Mouse (Mus musculus): Measurements from ENCODE around the gene Szrd1. TPM values are rescaled to one million over a fixed set of nuclear protein-coding genes. Genes with fewer than 3 reads are reported as not detected.

Szrd1 gene
- polyA plus RNA-seq, 1 experiment from 2014 or later: 35.7 TPM

GRCm38 (mm10) chr4:141175783-141176182, 36.2 kb upstream of the Szrd1 start:
- no peak for DNase-seq (ENCODE audit: low spot score)
- Histone ChIP-seq H3K9ac (ENCODE audit: low read depth, low read length) (no peak overlapping the region), H3K36me3 (ENCODE audit: control insufficient read depth, insufficient read depth, low read length) (no peaks in the 10 kb centered on the region; the same call in 1 of the 2 replicates), H3K4me2 (replicated peaks; ENCODE audit: low read depth, low read length) (no peak overlapping the region), H3K27ac (ENCODE audit: low read depth, low read length) (no peak overlapping the region), H3K9me3 (ENCODE audit: control insufficient read depth, low read length) (no peaks in the 10 kb centered on the region), H3K4me3 (ENCODE audit: low read depth, low read length) (no peak overlapping the region), H3K27me3 (ENCODE audit: control insufficient read depth, insufficient read depth, low read length) (no peaks in the 10 kb centered on the region), H3K4me1 (replicated peaks; ENCODE audit: control insufficient read depth, insufficient read depth, low read length) (no peaks in the 10 kb centered on the region)
- 92% methylated on average over 5 of the region's 5 CpGs for WGBS
- ATAC-seq (ENCODE audit: low FRiP score): no peak

- H3K4me2 ChIP-seq (replicated peaks; ENCODE audit: low read depth, low read length): no peak overlapping the region
- H3K4me1 ChIP-seq (replicated peaks; ENCODE audit: control insufficient read depth, insufficient read depth, low read length): no peaks in the 10 kb centered on the region
- H3K9ac ChIP-seq (ENCODE audit: low read depth, low read length): no peak overlapping the region
- no peak overlapping the region for H3K4me3 ChIP-seq (ENCODE audit: low read depth, low read length)
- no peak overlapping the region for H3K27ac ChIP-seq (ENCODE audit: low read depth, low read length)
- no peaks in the 10 kb centered on the region for H3K27me3 ChIP-seq (ENCODE audit: control insufficient read depth, insufficient read depth, low read length)
- no peaks in the 10 kb centered on the region for H3K9me3 ChIP-seq (ENCODE audit: control insufficient read depth, low read length)
- H3K36me3 ChIP-seq (ENCODE audit: control insufficient read depth, insufficient read depth, low read length): no peaks in the 10 kb centered on the region
- DNase-seq (ENCODE audit: low spot score) (no peak), ATAC-seq (ENCODE audit: low FRiP score) (no peak)
- 90% methylated on average over 8 of the region's 8 CpGs for WGBS
These were observed 32.5 kb upstream of the Szrd1 start for GRCm38 (mm10) chr4:141172121-141172520.

DNA sequence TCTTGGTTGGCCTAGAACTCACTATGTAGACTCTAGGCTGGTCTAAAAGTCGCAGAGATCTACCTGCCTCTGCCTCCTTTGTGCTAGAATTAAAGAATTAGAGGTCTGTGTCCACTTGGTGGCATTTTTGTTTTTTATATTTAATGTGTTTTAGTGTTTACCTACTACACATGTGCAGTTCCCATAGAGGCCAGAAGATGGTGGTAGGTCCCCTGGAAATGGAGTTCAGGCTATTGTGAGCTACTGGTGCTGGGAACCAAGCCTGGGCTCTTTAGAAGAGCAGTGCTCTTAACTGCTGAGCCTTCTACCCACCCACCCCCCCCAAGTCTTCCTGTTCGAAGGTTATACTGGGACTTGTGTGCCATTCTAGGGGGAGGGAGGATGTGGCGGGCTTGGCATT, 27.6 kb upstream of the Szrd1 start:
- no peak overlapping the region for H3K9ac ChIP-seq (ENCODE audit: low read depth, low read length)
- H3K27me3 ChIP-seq (ENCODE audit: control insufficient read depth, insufficient read depth, low read length): no peaks in the 10 kb centered on the region
- no peak overlapping the region for H3K4me2 ChIP-seq (replicated peaks; ENCODE audit: low read depth, low read length)
- ATAC-seq (ENCODE audit: low FRiP score) (no peak), DNase-seq (ENCODE audit: low spot score) (no peak)
- no peaks in the 10 kb centered on the region for H3K4me1 ChIP-seq (replicated peaks; ENCODE audit: control insufficient read depth, insufficient read depth, low read length)
- H3K27ac ChIP-seq (ENCODE audit: low read depth, low read length): no peak overlapping the region
- no peak overlapping the region for H3K4me3 ChIP-seq (ENCODE audit: low read depth, low read length)
- H3K36me3 ChIP-seq (ENCODE audit: control insufficient read depth, insufficient read depth, low read length): no peaks in the 10 kb centered on the region; the same call in 1 of the 2 replicates
- H3K9me3 ChIP-seq (ENCODE audit: control insufficient read depth, low read length): 0 out of 2 replicates have a peak, but pooled peaks cover 2% of the 10 kb centered on the region
- 95% methylated on average over 3 of the region's 3 CpGs for WGBS

DNA sequence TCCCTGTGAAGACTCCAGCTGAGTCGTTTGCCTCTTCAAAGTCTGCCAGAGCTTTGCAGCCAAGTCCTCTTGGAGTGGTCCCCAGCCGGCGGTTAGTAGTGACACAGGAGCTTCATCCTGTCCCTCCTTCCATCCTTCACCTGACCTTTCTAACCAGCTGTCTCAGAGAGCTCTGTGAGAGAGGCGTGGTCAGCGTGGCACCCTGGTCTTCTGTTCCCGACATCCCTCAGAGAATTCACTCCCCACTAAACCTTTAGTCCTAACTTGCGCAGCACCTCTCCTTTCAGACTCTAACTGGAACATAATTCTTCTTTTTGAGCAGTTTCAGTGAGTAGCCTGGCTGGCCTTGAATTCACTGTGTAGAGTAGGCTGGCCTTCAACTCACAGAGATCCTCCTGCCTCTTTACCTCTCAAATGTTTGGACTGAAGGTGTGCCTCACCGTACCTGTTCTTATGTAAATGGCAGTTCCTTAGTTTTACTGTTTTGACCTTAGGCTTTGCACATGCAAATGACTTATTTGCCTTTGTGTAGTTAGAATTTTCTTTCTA, 26.2 kb upstream of the Szrd1 start:
- H3K9ac ChIP-seq (ENCODE audit: low read depth, low read length): no peak overlapping the region
- H3K27me3 ChIP-seq (ENCODE audit: control insufficient read depth, insufficient read depth, low read length): no peaks in the 10 kb centered on the region
- 0 out of 2 replicates have a peak, but pooled peaks cover 2% of the 10 kb centered on the region for H3K9me3 ChIP-seq (ENCODE audit: control insufficient read depth, low read length)
- H3K27ac ChIP-seq (ENCODE audit: low read depth, low read length): no peak overlapping the region
- H3K4me1 ChIP-seq (replicated peaks; ENCODE audit: control insufficient read depth, insufficient read depth, low read length): no peaks in the 10 kb centered on the region
- H3K36me3 ChIP-seq (ENCODE audit: control insufficient read depth, insufficient read depth, low read length): no peaks in the 10 kb centered on the region; the same call in 1 of the 2 replicates
- 81% methylated on average over 8 of the region's 8 CpGs for WGBS
- ATAC-seq (ENCODE audit: low FRiP score) (no peak), DNase-seq (ENCODE audit: low spot score) (no peak)
- H3K4me3 ChIP-seq (ENCODE audit: low read depth, low read length): no peak overlapping the region
- H3K4me2 ChIP-seq (replicated peaks; ENCODE audit: low read depth, low read length): no peak overlapping the region

DNA sequence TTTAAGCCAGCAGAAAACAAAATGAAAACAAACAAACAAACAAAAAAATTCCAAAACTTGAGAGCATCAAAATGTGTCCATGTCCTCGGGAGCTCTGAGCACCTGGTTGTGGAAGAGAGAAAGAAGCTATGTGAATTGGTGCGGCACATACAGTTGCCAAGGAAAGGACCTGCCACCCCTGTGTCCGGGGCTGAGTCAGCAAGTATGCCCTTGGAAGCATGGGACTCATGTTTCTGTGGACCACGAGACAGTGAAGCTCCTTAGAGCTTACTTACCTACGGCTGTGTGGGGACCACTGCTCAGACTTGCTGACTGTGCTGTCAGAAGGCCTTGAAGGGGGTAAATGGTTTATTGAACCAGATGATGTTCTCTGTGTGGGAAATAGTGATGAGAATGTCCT, 24.2 kb upstream of the Szrd1 start:
- no peak overlapping the region for H3K4me3 ChIP-seq (ENCODE audit: low read depth, low read length)
- no peak overlapping the region for H3K9ac ChIP-seq (ENCODE audit: low read depth, low read length)
- no peaks in the 10 kb centered on the region for H3K27me3 ChIP-seq (ENCODE audit: control insufficient read depth, insufficient read depth, low read length)
- 0 out of 2 replicates have a peak, but pooled peaks cover 2% of the 10 kb centered on the region for H3K9me3 ChIP-seq (ENCODE audit: control insufficient read depth, low read length)
- H3K4me2 ChIP-seq (replicated peaks; ENCODE audit: low read depth, low read length): no peak overlapping the region
- H3K4me1 ChIP-seq (replicated peaks; ENCODE audit: control insufficient read depth, insufficient read depth, low read length): 0 out of 2 replicates have a peak, but pooled peaks cover 2% of the 10 kb centered on the region
- H3K36me3 ChIP-seq (ENCODE audit: control insufficient read depth, insufficient read depth, low read length): no peaks in the 10 kb centered on the region; the same call in 1 of the 2 replicates
- no peak overlapping the region for H3K27ac ChIP-seq (ENCODE audit: low read depth, low read length)
- ATAC-seq (ENCODE audit: low FRiP score) (no peak), DNase-seq (ENCODE audit: low spot score) (no peak)
- 98% methylated on average over 5 of the region's 5 CpGs for WGBS

DNA sequence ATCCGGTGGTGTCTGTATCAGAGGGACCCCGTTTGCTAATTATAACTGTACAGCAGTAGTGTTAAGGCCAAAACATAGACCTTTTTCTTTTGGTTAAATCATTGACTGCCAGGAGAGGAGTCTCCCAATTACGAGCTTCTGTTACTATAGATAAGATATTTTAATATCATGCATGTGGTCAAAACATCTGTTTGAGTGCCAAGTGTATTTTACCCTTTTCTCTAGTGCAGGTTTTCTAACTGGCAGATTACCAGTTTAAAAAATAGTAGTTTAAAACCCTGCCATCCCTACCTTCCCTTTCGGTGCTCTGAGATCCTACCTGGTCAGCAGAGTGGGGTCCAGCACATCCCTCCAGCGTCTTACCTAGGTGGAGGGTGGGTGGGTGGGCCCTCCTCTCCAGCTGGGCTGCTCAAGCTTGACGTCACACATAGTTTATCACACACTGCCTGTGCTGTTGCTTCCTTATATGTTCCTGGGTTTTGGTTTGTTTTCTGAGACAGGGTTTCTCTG, 22.2 kb upstream of the Szrd1 start:
- no peak overlapping the region for H3K9ac ChIP-seq (ENCODE audit: low read depth, low read length)
- H3K27ac ChIP-seq (ENCODE audit: low read depth, low read length): no peak overlapping the region
- H3K4me2 ChIP-seq (replicated peaks; ENCODE audit: low read depth, low read length): no peak overlapping the region
- H3K27me3 ChIP-seq (ENCODE audit: control insufficient read depth, insufficient read depth, low read length): no peaks in the 10 kb centered on the region
- 0 out of 2 replicates have a peak, but pooled peaks cover 2% of the 10 kb centered on the region for H3K9me3 ChIP-seq (ENCODE audit: control insufficient read depth, low read length)
- no peak overlapping the region for H3K4me3 ChIP-seq (ENCODE audit: low read depth, low read length)
- no peak for DNase-seq (ENCODE audit: low spot score)
- 95% methylated on average over 6 of the region's 6 CpGs for WGBS
- H3K36me3 ChIP-seq (ENCODE audit: control insufficient read depth, insufficient read depth, low read length): no peaks in the 10 kb centered on the region; the same call in 1 of the 2 replicates
- ATAC-seq (ENCODE audit: low FRiP score): no peak
- H3K4me1 ChIP-seq (replicated peaks; ENCODE audit: control insufficient read depth, insufficient read depth, low read length): 0 out of 2 replicates have a peak, but pooled peaks cover 2% of the 10 kb centered on the region

DNA sequence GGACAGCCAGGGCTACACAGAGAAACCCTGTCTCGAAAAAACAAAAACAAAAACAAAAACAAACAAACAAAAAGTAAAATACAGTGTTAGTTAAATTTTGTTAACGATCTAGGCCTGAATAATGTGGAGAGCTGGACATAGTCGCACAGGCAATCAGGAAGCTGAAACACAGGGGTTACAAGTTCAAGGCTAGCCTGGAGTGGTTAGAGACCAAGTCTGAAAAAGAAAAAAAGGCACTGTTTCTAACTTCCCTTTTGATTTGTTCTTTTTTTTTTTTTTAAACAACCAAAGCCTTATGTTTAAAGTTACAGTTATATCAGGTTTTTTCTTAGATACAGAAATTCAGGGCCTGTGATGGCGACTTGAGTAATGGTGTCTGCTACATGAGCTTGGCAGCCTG, 20.6 kb upstream of the Szrd1 start:
- H3K4me3 ChIP-seq (ENCODE audit: low read depth, low read length): no peak overlapping the region
- 0 out of 2 replicates have a peak, but pooled peaks cover 2% of the 10 kb centered on the region for H3K9me3 ChIP-seq (ENCODE audit: control insufficient read depth, low read length)
- H3K27ac ChIP-seq (ENCODE audit: low read depth, low read length): no peak overlapping the region
- H3K9ac ChIP-seq (ENCODE audit: low read depth, low read length): no peak overlapping the region
- 0 out of 2 replicates have a peak, but pooled peaks cover 2% of the 10 kb centered on the region for H3K4me1 ChIP-seq (replicated peaks; ENCODE audit: control insufficient read depth, insufficient read depth, low read length)
- no peaks in the 10 kb centered on the region for H3K27me3 ChIP-seq (ENCODE audit: control insufficient read depth, insufficient read depth, low read length)
- no peak overlapping the region for H3K4me2 ChIP-seq (replicated peaks; ENCODE audit: low read depth, low read length)
- no peaks in the 10 kb centered on the region for H3K36me3 ChIP-seq (ENCODE audit: control insufficient read depth, insufficient read depth, low read length)
- 92% methylated on average over 4 of the region's 4 CpGs for WGBS
- DNase-seq (ENCODE audit: low spot score): no peak
- ATAC-seq (ENCODE audit: low FRiP score): no peak

DNA sequence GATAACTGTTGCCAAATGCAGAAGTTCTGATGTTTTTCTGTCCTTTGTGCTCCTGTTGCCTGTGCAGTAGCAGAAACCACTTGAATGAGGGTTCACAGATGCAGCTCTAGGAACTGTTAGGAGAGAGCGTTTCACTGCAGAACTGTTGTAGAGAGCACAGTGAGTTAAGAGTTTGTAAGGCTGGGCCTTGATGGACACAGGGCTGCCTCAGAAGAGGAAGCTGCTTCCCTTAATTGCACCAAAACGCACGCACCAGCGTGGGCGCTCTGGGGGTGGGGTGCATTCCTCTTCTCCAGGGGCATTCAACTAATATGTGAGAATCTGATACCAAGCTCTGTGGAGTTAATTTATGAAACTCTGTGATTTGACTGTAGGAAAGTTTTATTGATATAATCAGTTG, 20.1 kb upstream of the Szrd1 start:
- DNase-seq (ENCODE audit: low spot score) (no peak), ATAC-seq (ENCODE audit: low FRiP score) (no peak)
- Histone ChIP-seq H3K4me1 (replicated peaks; ENCODE audit: control insufficient read depth, insufficient read depth, low read length) (0 out of 2 replicates have a peak, but pooled peaks cover 2% of the 10 kb centered on the region), H3K27ac (ENCODE audit: low read depth, low read length) (no peak overlapping the region), H3K4me3 (ENCODE audit: low read depth, low read length) (no peak overlapping the region), H3K9ac (ENCODE audit: low read depth, low read length) (no peak overlapping the region), H3K27me3 (ENCODE audit: control insufficient read depth, insufficient read depth, low read length) (no peaks in the 10 kb centered on the region), H3K9me3 (ENCODE audit: control insufficient read depth, low read length) (0 out of 2 replicates have a peak, but pooled peaks cover 1% of the 10 kb centered on the region), H3K36me3 (ENCODE audit: control insufficient read depth, insufficient read depth, low read length) (no peaks in the 10 kb centered on the region), H3K4me2 (replicated peaks; ENCODE audit: low read depth, low read length) (no peak overlapping the region)
- 89% methylated on average over 5 of the region's 5 CpGs for WGBS

DNA sequence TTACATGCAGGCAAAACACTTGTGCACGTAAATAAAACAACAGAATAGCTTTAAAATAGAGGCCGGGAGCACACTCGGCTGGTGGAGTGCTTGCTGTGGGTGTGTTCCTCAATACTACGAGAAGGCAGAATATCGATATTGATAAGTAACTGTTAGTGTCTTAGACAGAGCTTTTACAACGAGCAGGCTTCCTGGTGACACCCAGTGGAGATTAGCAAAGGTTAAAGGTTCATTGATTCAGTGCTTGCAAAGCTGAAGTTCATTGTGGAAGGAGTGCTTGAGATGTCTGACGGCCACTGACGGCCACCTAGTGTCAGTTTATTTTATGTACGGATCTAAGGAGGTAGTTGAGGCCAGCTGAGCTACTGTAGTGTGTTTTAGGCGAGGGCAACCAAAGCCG, 19.5 kb upstream of the Szrd1 start:
- Histone ChIP-seq H3K4me1 (replicated peaks; ENCODE audit: control insufficient read depth, insufficient read depth, low read length) (0 out of 2 replicates have a peak, but pooled peaks cover 2% of the 10 kb centered on the region), H3K36me3 (ENCODE audit: control insufficient read depth, insufficient read depth, low read length) (no peaks in the 10 kb centered on the region), H3K27ac (ENCODE audit: low read depth, low read length) (no peak overlapping the region), H3K4me3 (ENCODE audit: low read depth, low read length) (no peak overlapping the region), H3K9ac (ENCODE audit: low read depth, low read length) (no peak overlapping the region), H3K27me3 (ENCODE audit: control insufficient read depth, insufficient read depth, low read length) (no peaks in the 10 kb centered on the region), H3K9me3 (ENCODE audit: control insufficient read depth, low read length) (no peaks in the 10 kb centered on the region), H3K4me2 (replicated peaks; ENCODE audit: low read depth, low read length) (no peak overlapping the region)
- ATAC-seq (ENCODE audit: low FRiP score) (no peak), DNase-seq (ENCODE audit: low spot score) (no peak)
- WGBS: 65% methylated on average over 11 of the region's 11 CpGs

All from hindbrain, embryonic 11.5 days (tissue).